Mouse (Mus musculus) liver, embryonic 14.5 days (tissue): ENCODE results near the gene Cd82.

ENCODE experiments used
- CTCF ChIP-seq: IDR thresholded peaks from 2 replicates; pipeline ENCODE4 v1.5.1; 2016; ENCODE audit warnings: antibody characterized with exemption, low read depth, control low read depth
- EP300 ChIP-seq: IDR thresholded peaks from 2 replicates; pipeline ENCODE4 v1.6.1; 2016; ENCODE audit warnings: antibody characterized with exemption, low read depth

- TF ChIP-seq CTCF (no peak), EP300 (no peak)
Measured at GRCm38 (mm10) chr2:93438335-93438734, 24.6 kb downstream of the Cd82 start.
